Mouse (Mus musculus): Measurements from ENCODE around the gene Map4k4.

Map4k4 gene

DNA sequence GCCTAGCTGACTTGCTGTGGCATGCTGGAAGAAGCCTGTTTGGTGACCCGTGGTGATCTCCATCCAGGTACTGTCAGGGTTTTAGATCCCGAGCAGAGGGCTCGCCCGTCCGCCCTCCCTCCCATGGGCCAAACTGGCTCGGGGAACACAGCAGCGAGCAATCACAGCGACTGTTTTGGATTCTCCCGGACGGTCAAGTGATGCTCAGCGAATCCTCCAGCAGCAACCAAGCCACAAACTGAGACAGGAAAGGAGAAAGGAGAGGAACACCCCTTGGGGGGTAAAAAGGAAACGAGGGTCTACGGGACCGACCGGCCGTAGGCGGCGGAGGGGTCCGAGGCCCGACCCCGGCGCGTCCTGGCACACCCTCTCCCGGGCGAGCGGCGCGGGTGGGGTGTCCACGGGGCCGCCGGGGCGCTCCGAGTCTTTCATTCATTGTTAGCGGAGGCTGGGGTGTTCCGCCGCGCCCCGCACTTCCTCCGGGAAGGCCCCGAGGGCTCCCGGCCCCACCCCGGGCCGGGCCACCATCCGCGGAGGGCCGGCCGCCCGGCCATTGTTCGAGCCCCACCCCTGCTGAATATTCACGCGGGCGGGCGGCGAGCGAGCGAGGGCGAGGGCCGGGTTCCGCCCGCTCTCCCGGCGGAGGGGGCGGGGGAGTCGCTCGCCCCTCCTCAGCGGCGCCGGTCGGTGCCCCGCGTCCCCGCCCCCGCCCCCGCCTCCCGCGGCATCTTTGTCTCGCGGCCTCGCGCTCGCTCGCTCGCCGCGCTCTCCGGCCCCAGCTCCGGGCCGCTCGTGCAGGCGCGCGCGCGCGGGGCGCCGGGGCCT lies at the start of gene Map4k4:
Gene Map4k4, plus strand, starts transcription at position 733 of the 825 bp plus-strand sequence.
- peak; percentile 88 to 94 for DNase-seq

DNA sequence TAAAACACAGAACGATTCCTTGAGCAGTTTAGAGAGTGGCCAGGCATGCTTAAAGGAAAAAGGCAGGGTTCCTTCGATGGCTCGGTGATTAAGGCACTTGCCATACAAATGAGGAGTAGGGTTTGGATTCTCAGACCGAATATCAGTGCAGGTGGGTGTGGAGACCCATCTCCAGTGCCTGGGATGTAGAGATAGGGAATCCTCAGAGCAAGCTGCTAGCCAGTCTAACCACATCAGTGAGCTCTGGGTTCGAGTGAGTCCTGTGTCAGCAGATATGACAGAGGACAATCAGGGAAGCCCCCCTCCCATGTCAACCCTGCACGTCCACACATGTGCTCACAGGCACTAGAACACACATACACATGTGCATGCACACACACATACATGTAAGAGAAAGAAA lies 44.8 kb upstream of the Map4k4 start:
- DNase-seq, result no peak

- DNase-seq, result peak; percentile 68 to 74
Measured at GRCm38 (mm10) chr1:39856795-39857447, 43.8 kb upstream of the Map4k4 start.

DNA sequence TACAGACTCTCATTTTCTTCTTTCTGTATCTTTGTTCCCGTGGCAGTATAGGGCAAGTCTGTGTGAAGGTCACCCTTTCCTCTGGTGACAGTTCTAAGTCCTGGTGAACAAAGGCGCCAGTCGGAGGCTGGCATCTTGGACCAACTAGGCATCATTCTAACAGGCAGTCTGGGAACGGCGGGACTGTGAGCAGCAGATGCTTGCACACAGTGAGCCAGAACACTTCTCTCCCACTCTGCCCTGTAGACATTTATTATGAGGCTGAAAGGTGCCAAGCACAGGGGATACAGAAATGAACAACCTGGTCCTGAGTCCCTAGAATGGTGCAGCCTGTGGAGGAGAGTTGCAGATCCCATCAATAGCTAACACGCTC lies 43.3 kb upstream of the Map4k4 start:
- DNase-seq, result peak; percentile 72 to 76

- peak in 1 of 2 experiments; percentile 7 for DNase-seq
Measured at GRCm38 (mm10) chr1:39859213-39859612, 41.5 kb upstream of the Map4k4 start.

DNA sequence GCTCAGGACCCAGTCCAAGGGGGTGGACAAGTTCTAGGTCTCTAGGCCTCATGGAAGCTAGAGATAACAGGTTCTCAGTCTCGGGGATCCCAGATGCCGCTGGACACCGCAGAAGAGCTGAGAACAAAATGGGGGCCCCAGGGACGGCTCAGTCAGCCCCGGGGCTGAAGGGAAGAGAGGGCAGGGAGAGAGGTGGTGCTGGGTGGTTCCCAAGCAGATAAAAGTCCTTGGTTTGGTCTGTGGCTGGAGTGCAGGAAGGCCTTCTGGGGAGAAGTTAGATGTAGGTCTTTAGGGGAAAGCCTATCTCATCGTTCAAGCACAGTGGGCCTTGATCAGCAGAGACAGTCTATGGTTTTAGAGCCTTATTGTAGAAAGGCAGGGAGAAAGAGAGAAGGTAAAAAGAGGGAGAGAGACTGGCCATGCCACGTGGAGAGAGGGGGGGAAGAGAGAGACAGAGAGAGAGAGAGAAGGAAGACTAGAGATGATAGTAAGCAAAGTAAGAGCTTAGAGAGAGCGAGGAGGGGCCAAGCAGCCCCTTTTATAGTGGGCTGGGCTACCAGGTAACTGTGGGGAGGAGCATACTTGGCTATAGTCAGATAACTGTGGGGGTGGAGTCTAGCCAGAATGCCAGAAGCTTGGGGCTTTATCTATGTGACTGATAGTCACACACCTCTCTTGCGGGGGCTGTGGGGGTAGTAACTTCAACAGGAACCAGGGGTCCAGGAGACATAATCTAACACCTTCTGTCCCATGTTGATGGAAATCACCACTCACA lies 34.2 kb upstream of the Map4k4 start:
- peak; percentile 38 to 45 for DNase-seq

DNA sequence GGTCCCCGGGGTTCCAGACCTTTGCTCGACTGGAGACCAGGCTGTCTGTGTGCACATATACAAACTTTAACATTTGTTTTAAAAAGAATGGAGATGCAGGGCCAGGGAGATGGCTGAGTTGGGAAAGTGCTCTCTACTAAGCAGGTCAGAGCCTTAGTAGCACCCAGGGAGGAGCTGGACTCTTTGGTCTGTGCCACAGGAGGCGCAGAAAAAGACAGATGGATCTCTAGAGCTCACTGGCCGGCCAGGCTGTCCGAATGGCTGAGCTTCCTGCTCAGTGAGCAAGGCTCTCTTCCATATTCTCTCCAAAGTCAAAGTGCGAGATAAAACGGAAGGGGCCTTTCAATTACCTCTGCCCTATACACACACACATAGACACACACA lies 33.6 kb upstream of the Map4k4 start:
- DNase-seq, result peak; percentile 57 to 66

GRCm38 (mm10) chr1:39867966-39868593 lies 32.6 kb upstream of the Map4k4 start:
- peak; percentile 64 to 66 for DNase-seq

DNA sequence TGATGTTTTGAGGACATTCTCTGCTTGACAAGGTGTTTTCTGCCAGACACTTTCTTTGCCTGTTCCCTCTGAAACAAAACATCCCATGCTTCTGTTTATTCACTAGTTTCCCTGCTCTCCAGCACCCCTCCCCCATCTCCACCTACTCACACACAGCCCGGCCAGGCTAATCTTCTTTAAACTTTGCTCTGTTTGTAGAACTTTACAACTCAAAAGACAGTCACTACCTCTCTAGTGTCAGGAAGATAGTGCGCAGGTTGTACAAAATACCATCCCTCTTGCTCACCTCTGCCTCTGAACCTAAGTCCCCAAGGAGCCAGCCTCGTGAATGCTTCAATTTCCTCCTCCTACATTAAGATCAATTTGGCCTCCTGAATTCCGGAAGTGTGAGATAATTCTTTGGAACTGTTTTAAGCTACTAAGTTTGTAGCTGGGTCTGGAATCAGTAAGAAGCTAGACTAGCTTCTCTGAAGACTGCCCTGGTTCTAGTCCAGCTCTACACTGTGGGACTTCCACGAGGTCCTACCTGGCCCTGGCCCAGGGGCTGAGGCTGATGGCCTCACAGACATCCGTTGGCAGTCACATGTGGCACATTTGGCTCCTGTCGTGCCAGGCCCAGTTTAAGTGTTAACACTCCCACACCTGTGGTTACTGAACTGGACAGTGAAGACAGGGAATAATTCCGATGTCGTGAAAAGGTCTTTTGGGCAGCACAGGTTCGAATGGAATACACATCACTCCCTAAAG lies 31.7 kb upstream of the Map4k4 start:
- peak; percentile 74 to 85 for DNase-seq

- DNase-seq, result peak; percentile 73 to 79
Measured at GRCm38 (mm10) chr1:39869721-39870201, 31.0 kb upstream of the Map4k4 start.

DNA sequence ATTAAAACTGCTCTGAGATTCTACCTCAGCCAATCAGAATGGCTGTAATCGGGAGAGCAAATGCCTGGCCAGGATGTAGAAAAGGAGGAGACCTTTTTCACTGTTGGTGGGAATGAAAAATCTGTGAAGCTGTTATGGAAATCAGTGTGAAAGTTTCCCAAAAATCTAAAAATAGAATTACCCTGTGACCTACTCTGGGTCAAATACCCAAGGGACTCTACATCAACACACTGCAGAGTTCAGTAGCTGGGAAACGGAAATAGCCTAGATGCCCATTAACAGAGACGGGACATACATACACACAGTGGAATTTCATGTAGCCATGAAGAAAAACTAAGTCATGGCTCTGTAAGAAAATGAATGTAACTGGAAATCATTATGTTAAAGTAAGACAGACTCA lies 22.7 kb upstream of the Map4k4 start:
- DNase-seq, result no peak

GRCm38 (mm10) chr1:39882505-39882904 lies 18.2 kb upstream of the Map4k4 start:
- no peak for DNase-seq

DNA sequence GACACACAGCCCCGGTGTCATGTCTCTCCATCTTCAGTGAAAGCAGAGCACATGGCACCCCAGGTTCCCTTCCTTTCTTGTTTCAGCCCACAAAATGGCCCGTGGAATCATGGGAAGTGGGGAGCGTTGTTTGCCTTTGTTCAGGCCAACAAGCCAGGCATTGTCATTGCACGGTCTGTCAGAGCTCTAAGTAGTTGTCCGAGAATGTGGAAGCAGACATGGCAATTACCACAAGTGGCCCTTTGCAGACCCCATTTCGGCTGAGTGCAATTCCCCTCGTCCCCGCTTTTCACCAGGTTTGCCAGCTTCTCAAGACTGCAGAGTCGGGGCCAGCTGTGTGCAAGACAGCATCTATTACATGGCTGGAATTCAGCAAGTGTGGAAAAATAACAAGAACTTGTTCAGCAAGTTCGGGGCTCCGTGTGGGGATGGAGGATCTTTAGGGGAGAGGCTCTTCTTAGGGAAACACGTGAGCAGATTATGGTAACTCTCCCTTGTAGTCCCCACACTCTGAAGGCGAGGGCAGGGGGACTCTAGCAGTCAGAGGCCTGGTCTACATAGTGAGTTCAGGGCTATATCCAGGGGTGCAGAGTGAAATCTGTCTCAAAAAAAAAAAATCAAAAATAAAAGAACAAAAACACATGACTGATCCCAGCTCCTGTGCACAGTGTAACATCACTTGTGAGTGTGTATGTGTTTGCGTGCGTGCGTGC lies 15.8 kb upstream of the Map4k4 start:
- no peak for DNase-seq

DNA sequence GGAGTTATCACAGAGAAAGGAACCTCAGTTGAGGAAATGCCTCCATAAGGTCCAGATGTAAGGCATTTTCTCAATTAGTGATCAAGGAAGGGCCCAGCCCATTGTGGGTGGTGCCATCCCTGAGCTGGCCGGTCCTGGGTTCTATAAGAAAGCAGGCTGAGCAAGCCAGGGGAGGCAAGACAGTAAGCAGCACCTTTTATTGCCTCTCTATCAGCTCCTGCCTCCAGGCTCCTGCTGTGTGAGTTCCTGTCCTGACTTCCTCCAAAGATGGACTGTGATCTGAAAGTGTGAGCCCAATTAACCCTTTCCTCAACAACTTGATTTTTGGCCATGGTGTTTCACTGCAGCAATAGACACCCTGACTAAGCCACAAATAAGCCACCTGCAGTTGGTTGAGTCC lies 12.7 kb upstream of the Map4k4 start:
- DNase-seq, result no peak

DNA sequence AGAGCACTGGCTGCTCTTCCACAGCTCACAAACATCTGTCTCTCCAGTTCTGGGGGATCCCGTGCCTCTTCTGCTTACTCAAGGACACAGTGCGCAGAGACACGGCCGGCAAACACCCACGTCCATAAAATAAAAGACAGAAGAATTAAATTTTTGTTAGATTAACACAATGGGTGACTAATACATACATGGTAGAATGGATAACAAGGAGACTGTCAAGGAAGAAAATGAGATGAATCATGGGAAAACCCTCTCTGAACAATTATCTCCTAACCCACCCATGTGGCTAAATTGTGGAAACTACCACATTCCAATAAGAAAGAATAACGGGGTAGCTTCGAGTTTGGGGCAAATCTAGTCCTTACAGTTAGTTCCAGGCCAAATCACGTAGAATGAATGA lies 11.3 kb upstream of the Map4k4 start:
- DNase-seq, result no peak

- DNase-seq, result peak; percentile 54 to 70
Measured at GRCm38 (mm10) chr1:39889973-39890372, 10.7 kb upstream of the Map4k4 start.

DNA sequence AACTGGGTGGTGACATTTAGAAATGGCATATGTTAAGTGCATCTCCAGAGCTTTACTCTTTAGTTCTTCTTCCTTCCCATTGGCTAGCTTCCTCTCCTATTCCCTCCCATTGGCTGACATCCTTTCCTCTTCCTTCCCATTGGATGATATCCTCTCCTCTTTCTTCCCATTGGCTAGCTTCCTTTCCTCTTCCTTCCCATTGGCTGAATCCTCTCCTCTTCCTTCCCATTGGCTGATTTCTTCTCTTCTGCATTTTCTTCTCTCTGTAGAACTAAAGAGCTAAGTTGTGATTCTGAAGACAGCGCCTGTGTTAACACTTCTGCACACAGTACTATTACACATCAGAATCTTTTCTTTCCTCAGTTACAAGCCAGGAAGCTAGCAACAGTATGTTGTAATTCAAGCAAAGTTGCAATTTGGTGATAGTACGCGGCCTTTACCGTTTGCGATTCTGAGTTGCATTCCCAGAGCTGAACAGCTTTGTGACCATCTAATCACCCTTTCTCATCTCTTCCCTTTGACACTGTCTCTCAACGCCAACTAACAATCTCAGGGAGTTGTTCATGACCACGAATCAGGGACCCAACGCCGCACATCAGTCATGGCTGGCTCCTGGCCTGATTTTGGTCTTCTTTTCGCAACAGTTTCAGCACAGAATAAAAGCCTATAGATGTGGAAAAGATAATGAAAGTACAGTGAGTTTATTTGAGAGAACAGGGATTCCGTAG lies 7.4 kb upstream of the Map4k4 start:
- no peak for DNase-seq

GRCm38 (mm10) chr1:39895097-39895496 lies 5.6 kb upstream of the Map4k4 start:
- DNase-seq, result no peak

DNA sequence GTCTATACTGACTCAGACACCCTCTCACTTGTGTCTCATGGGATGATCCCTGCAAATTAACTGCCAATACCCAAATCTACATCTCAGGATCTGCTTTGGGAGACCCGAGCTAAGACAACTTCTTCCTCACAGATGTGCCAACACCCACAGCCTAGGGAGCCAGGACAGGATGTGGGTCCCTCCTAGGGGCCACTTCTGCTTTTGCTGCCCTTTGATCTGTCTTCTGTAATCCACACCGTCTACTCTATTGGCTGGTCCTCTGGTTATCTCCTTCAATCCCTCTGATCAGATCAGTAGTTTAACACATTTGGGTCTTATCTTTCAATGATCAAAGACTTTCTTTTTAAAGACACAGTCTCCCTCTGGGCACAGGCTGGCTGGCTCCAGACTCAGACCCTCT lies 5.2 kb upstream of the Map4k4 start:
- no peak for DNase-seq

DNA sequence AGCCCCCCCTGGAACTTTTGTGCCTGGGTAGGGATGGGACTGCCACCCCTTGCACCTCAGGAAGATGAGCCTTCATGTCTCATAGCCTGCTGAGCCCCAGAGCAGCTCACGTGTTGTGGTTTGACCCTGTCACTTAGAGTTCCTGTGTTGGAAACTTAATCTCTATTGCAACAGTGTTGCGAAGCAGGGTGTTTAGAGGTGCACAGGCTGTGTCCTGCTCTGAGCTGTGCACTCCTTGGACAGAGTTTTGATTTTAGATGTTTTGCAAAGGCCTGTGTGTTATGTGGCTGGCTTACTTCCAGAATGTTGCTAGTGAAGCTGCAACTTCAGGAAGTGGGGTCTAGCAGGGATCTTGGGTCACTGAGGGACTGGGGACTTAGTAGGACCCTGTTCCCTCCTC lies 4.1 kb upstream of the Map4k4 start:
- DNase-seq, result no peak

DNA sequence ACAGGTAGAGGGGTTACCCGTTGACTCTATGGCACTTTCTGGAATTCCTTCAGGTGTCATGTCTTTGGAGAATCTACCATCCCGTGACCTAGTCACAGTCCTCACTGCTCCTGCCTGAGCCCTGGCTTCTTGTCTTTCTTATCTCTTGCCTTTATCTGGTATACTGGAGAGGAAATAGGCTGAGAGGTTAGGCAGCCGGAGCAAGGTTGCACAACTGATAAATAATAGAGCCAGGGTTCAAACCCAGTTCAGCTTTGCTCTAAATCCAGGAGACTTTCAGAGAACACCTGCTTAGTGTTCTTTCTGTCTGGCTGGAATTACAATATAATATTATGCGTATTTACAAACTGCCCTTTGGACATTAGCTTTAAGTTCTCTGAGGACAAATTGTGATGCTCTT lies 2.0 kb upstream of the Map4k4 start:
- DNase-seq, result no peak

Data from cerebellum, postnatal 10 days (tissue).